8 mouse cellular contexts compared by ENCODE assay signal in the genomic region with DNA sequence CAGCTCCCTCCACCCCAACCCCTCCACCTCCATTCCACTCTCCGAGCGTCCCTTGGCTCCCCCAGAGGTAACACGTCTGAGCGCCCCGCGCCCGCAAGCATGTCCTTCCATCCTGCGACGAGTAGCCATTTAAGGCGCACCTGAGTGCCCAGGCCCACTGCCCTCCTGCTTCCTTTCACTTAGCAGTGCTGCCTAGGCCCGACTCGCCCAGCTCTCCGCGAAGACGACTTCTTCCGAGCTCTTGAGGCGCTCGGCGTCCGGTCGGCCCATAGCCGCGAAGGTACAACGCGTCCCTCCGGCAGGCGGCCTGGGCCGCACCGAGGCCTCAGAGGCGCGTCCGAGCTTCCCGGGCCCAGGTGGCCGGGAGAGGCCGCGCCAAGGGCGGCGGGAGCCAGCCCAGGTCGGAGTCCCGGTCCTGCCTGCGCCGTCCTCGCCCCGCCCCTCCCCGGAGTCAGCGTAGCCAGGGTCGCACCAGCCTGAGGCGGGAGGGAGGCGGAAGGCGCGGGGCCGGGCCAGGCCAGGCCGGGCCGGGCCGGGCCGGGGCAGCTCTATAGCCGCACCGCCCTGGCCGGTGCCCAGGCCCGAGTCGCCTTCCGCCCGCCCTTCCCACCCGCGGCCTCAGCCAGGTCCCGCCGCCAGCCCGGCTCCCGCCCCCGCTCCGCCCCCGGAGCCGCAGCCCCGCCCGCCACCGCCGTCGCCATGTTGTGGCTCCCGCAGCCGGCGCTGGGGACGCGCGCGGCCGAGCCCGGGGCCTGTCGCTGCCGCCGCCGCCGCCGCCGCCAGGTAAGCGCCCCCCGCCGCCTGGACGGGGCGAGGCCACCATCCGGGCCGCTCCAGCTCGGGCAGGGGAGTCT. TPM values are rescaled to one million over a fixed set of nuclear protein-coding genes. Genes with fewer than 3 reads are reported as not detected.
DNase-seq lines count a peak whose midpoint lies in the region; ATAC-seq and TF ChIP-seq lines count a peak whose summit lies in the region.

Zfp592 (plus strand) TSS at position 702 of the 854 bp plus-strand sequence.

- intact Hi-C loops in gastrocnemius, adult 2 months (cut with DNase I), result loop anchor here (2.0 to 5.0 kb wide), 2 partner anchors 64 to 92 kb away; partner anchors contain the start of genes Alpk3 and Wdr73

- H3K27ac ChIP-seq in gastrocnemius, adult 2 months, result peak within 1 kb of the TSS; percentile 97
- peak within 1 kb of the TSS; percentile 96 for H3K27ac ChIP-seq in hindbrain, embryonic 16.5 days (ENCODE audit: low read depth, low read length)

- under 1% methylated on average over 51 of the region's 102 CpGs for WGBS in hindbrain, embryonic 16.5 days

- peak; percentile 95 for DNase-seq in gastrocnemius, adult 2 months
- peak; percentile 48 to 49 for DNase-seq in left cerebral cortex, adult 8-10 months (ENCODE audit: low spot score in 2 of 2)
- peak; percentile 75 to 78 for DNase-seq in right cerebral cortex, postnatal 10 days (ENCODE audit: low spot score in 2 of 2)
- peak; percentile 82 for DNase-seq in urinary bladder, postnatal 25 days (ENCODE audit: low spot score)

- H3K4me1 ChIP-seq in hindbrain, embryonic 16.5 days (ENCODE audit: control insufficient read depth, insufficient read depth, low read depth, low read length), result peaks cover 25% of the 10 kb centered on the region
- peaks cover 80% of the 10 kb centered on the region for H3K4me1 ChIP-seq in megakaryocyte, embryonic 14.5 days

- no peaks in the 10 kb centered on the region for H3K9me3 ChIP-seq in hindbrain, embryonic 16.5 days (ENCODE audit: control insufficient read depth, low read length)
- H3K9me3 ChIP-seq in megakaryocyte, embryonic 14.5 days, result no peaks in the 10 kb centered on the region

- peak within 1 kb of the TSS; percentile 99 for H3K9ac ChIP-seq in hindbrain, embryonic 16.5 days (ENCODE audit: low read depth, low read length)

- TF ChIP-seq CTCF in gastrocnemius, adult 2 months (IDR thresholded peaks at IDR 0.05), result peak; percentile 32; the same call in 1 of the 2 replicates

- H3K27me3 ChIP-seq in hindbrain, embryonic 16.5 days (replicated peaks; ENCODE audit: control insufficient read depth, insufficient read depth, low read length), result no peaks in the 10 kb centered on the region
- H3K27me3 ChIP-seq in megakaryocyte, embryonic 14.5 days (replicated peaks), result no peaks in the 10 kb centered on the region

- H3K4me3 ChIP-seq in gastrocnemius, adult 2 months, result peak within 1 kb of the TSS; percentile 97
- peak within 1 kb of the TSS; percentile 85 for H3K4me3 ChIP-seq in hindbrain, embryonic 16.5 days (ENCODE audit: low read length)
- H3K4me3 ChIP-seq in megakaryocyte, embryonic 14.5 days (replicated peaks), result peak within 1 kb of the TSS; percentile 99

- no peaks in the 10 kb centered on the region for H3K36me3 ChIP-seq in hindbrain, embryonic 16.5 days (ENCODE audit: control insufficient read depth, insufficient read depth, low read length)
- no peaks in the 10 kb centered on the region for H3K36me3 ChIP-seq in megakaryocyte, embryonic 14.5 days (replicated peaks; ENCODE audit: low read length)

- H3K4me2 ChIP-seq in hindbrain, embryonic 16.5 days (ENCODE audit: low read length), result peak within 1 kb of the TSS; percentile 93

- peak; percentile 51 for ATAC-seq in activated CD4-positive, CD25-positive, alpha-beta regulatory T cell, adult 4 months
- ATAC-seq in common myeloid progenitor, adult 5-6 weeks (replicated peaks; ENCODE audit: low read depth, poor library complexity, severe bottlenecking), result peak; percentile 30
- ATAC-seq in hindbrain, embryonic 16.5 days, result peak; percentile 94

RNA-seq across cellular contexts. Expression of gene Zfp592, which starts in this region (rescaled TPM):
- 10 to 100 TPM; 14.5 to 16.7 TPM for polyA plus RNA-seq in activated CD4-positive, CD25-positive, alpha-beta regulatory T cell, adult 4 months (2017; shearing (Covaris generic))
- 28.1 and 28.8 TPM in 2 replicates for total RNA-seq in common myeloid progenitor, adult 5-6 weeks (2017)
- 10 to 100 TPM; 11.6 to 20.1 TPM for total RNA-seq in gastrocnemius, adult 2 months (2021)
- 9.0 and 12.2 TPM in 2 replicates for polyA plus RNA-seq in hindbrain, embryonic 16.5 days (2015; fragmentation: Nextera tagmentation; extraction: Ambion mirVana)
- 10 to 100 TPM; 19.5 to 23.1 (median 21.0) TPM for total RNA-seq in left cerebral cortex, adult 8-10 months (2022)
- 22.2 and 27.5 TPM in 2 replicates for polyA plus RNA-seq in megakaryocyte, embryonic 14.5 days (2012; ENCODE audit: insufficient read depth, low replicate concordance)

Comparison
In these comparisons a context has a peak if more than half of its experiments do, and no peak if none do; other contexts are left out.
1. Peak in every context shown above with its lines: DNase-seq, ATAC-seq, H3K4me3 ChIP-seq and H3K27ac ChIP-seq.
2. ATAC-seq: peak in every context shown above with its lines; median percentile 94 in hindbrain, embryonic 16.5 days; 51 in activated CD4-positive, CD25-positive, alpha-beta regulatory T cell, adult 4 months; 30 in common myeloid progenitor, adult 5-6 weeks.